Mouse (Mus musculus): ENCODE data around the gene Spg20.

GRCm38 (mm10) chr3:55111935-55112709 is at the start of gene Spg20:
- TF ChIP-seq CTCF (IDR thresholded peaks at IDR 0.05) (peak; percentile 97), EP300 (IDR thresholded peaks at IDR 0.05) (no peak)
